Mouse (Mus musculus): ENCODE measurements around the gene Cnst.

Cnst gene

DNA sequence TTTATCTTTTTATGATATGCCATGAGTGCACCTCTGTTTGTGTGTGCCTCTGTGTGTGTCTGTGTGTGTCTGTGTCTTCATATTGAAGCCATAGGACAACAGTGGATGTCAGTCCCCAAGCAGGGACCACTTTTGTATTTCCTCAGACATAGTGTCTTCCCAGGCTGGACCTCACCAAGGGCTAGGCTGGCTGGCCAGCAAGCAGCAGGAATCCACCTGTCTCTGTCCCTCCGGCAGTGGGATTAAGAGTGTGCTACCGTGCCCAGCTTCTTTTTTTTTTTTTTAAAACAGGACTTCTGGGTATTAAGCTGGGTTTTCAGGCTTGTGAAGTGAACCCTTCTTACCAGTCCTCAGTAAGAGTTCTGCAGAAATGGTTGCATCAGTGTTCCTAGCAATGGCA is 46.0 kb downstream of the Cnst start:
- no peak for DNase-seq (ENCODE audit: low spot score)

GRCm38 (mm10) chr1:179592972-179593371 is 46.8 kb downstream of the Cnst start:
- DNase-seq (ENCODE audit: low spot score) = no peak

DNA sequence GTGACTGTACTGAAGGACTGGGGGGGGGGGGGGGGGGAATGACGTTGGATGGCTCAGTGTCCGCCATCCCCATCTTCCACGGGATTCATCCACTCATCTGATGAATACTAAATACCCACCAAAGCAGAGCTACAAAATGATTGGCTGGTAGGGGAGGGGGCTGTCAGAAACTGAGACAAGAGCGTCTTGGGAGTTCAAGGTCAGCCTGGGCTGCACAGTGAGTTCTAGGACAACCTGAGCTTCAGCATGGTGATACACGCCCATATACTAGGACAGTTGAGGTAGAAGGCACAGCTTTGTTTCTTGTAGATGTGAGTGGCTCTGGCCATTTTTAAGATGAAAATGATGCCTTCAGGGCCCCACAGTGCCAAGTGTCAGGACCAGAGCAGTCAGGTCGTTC is 52.2 kb downstream of the Cnst start:
- no peak for DNase-seq (ENCODE audit: low spot score)

GRCm38 (mm10) chr1:179604526-179604925 is 58.4 kb downstream of the Cnst start:
- DNase-seq (ENCODE audit: low spot score) = no peak

DNA sequence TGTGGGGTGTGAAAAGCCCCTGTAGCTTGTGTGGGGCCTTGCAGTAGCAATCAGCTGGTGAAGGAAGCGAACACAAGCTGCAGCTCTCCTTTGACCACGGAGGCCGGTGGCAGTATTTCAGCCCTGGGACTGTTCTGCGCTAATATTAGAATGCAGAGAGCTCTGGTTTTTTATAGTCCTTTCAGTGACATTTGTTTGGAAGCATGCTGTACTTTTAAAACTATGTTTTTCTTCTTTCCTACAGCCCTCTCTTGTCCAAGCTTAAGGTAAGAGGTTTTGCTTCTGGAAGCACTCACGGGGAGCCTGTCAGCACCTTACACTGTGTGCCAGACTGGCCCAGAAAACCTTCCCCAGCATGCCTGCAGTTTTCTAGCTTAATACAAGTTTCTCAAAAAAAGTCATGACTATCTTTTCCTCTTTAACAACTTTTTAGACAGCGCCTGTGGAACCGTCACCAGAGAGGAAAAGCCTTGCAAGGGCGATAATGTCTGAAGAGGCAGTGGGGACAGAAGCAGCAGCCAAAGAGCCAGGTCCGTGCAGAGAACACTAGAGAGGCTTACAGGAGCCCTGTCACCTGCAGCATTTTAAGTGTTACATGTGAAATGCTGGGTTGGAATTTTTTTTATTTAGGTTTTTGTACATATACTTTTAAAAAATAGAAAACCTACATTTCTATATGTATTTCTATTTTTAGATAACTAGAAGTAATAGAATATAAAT is 60.0 kb downstream of the Cnst start:
- DNase-seq (ENCODE audit: low spot score) = no peak

GRCm38 (mm10) chr1:179608521-179608920 is 62.4 kb downstream of the Cnst start:
- no peak for DNase-seq (ENCODE audit: low spot score)

DNA sequence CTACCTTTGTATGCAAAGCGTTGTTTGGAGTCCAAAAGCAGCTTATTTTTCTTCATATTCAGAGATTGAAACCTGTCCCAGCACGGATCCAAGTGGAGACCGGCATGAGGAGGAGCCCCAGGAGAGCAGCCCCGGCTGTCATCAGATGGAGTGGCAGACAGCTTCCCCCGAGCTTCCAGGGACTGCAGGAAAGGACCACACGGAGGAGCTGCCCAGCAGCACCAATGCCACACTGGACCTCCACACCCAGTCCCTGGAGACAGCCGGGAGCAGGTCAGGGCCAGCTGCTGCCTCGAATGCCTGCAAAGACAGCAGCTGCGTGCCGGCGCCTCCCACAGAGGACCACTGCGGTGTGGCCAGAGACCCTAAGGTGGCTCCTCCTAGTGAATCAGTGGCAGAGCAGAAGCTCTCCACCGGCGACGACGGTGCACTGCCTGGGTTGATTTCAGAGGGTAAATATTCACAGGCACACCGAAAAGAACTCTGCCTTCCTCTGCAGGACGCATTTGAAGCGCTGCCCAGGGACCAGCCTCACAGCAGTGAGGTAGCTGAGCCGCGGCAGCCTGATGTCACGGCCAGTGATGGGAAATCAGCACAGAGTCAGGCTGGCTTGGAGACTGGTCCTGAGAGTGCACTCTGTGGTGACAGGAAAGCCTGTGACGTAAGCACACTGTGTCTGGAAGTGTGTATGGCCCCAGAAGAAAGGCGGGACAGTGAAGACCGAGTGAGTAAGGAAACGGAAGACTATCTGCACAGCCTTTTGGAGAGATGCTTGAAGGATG is 63.7 kb downstream of the Cnst start:
- no peak for DNase-seq (ENCODE audit: low spot score)

GRCm38 (mm10) chr1:179611182-179611581 is 65.0 kb downstream of the Cnst start:
- no peak for DNase-seq (ENCODE audit: low spot score)

- no peak for DNase-seq (ENCODE audit: low spot score)
These were observed 66.2 kb downstream of the Cnst start for GRCm38 (mm10) chr1:179612418-179612817.

DNA sequence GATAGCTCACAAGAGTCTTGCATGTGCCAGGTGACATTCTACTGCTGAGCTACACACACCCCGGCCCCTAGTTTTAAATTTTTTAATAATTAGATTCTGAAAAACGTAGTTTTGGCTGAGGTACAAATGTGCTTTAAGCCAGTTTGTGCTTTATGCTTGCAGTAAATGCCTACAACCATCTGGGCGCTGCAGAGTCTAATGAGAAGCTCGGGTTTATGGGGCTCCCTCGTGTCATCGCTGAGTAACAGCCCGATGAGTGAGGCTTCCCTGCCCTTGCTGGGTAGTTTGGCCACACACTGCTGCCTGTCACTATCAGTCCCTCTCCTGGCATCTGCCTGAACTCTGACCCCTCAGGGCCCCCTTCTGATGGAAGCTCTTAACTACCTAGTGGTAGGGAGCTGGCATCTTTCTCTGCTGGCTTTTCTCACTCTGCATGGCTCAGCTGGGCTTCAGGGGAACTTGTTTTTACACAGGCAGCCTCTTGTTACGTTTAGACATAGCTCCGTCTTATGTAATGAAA is 66.9 kb downstream of the Cnst start:
- DNase-seq (ENCODE audit: low spot score) = no peak

DNA sequence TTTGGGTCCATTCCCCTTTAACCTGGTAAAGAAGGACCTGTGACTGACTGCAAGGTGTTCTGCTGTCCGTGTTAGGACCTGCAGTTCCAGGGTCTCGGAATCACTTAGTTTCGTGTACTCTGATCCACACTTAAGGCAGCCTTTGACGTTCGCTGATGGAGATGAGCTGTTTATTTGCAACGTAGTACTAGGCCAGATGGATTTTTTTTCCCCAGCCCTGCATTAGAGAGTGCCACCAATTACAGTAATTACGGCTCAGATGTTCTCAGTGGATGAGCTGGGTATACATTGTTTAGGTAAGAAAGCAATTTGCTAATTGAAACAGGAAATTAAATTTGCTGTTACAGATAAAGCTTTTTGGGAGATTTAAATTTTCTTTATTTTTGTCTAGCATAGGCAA is 71.3 kb downstream of the Cnst start:
- no peak for DNase-seq (ENCODE audit: low spot score)

DNA sequence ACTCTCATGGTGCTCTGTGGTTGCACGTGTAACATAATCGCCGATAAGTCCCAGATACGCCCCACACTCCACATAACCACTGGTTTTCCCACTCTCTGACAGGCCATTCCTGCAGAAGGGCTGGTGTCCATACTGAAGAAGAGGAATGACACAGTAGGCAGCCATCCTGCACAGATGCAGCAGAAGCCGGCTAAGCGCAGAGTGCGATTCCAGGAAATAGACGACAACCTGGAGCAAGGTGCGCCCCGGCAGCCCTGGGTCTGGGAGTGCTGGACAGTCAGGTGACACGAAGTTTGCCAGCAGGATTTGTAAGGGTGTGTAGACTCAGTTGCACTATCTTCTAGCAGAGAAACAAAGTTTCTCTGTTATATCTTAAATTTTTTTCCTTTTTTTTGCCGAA is 76.5 kb downstream of the Cnst start:
- DNase-seq (ENCODE audit: low spot score) = no peak

GRCm38 (mm10) chr1:179623657-179624056 is 77.5 kb downstream of the Cnst start:
- DNase-seq (ENCODE audit: low spot score) = no peak

DNA sequence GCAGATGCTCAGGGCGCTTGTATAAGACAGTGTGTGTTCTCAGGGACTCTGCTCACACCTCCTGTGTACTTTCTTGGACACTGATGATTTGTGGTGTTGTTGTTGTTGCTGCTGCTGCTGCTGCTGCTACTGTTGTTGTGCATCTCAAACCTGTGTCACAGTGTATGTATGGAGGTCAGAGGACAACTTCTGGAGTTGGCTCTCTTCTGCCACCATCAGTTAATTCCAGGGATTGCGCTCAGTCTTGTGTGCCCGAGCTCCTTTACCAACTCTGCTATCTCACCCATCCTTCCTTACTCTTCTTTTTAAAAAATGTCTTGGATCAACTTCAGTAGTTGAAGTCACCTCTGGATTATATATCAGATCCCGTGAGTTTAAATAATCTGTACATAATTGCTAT is 78.2 kb downstream of the Cnst start:
- DNase-seq (ENCODE audit: low spot score) = no peak

DNA sequence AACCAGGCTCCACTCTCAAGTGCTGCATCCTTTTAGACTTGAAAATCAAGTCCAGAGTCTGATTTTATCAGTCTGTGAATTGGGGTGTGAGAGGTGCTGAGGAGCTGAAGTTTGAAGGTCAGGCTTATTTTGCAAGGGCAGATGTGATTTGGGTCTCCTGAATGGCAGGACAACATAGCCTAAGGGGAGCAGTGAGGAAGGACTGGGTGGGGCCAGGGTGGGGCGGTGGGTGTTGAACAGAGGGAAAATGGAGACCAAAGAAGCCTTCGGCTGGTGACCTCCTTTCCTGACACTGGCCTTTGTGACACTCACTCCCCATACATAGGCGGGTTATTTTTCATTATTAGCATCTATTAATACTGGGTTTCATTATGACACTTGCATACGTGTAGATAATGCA is 81.7 kb downstream of the Cnst start:
- no peak for DNase-seq (ENCODE audit: low spot score)

DNA sequence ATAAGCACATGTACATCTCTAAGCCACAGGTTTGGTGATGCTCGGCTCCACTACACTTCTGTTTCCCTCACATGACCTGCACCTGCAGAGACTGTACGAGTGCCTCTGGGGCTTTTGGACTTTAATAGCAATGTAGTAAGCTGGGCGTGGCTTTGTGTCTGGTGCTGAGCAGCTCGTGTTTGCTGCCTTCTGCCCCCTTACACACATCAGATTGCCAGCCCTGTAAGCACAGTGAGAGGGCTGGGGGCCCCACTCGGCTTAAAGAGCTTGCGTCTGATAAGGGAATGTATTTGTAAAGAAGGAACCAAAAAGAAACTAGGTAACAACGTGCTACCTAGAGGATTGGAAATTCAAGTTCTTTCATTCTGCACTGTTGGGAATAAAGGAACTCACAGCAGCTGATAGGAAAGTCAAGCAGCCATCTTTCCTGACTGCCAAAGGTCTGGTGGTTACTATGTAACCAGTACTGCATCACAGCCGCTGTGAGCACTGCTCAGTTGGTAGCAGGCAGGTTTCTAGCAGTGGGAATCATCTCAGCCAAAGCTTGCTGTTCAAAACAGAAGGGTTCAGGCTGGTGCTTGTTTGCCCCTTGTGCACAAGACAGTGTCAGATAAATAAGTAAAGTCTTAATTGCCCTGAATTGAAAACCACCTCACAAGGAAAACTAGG is 82.4 kb downstream of the Cnst start:
- no peak for DNase-seq (ENCODE audit: low spot score)

GRCm38 (mm10) chr1:179629276-179629675 is 83.1 kb downstream of the Cnst start:
- DNase-seq (ENCODE audit: low spot score) = no peak

DNA sequence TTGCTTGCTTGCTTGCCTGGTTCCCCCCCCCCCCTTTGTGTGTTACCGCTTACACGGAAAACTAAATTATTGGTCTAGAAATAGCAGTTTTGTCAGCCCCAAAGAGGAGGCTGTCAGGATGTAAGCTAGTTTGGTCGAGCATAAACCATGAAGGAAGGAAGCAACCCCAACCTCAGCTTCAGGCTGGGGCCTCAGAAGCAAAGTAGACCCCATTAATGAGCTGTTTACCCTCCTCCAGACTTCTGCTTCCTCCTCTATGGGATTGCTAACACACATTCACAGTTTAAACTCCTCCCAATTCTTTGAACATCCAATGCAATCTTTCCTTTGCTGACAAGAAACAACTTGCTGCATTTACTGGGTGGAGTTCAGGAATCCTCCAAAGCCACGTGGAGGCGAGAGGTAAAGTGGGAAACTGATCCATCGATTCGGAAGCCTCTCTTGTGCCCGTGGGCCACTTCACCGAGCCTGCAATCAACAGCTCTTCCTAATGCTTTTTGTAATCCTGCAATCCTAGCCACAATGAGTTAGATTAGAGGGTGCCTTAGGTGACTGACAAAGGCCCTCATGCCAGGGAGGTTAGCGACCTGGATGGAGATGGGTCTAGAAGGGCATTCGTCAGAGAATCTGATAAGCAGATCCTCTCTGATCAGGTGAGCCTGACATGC is 86.7 kb downstream of the Cnst start:
- no peak for DNase-seq (ENCODE audit: low spot score)

DNA sequence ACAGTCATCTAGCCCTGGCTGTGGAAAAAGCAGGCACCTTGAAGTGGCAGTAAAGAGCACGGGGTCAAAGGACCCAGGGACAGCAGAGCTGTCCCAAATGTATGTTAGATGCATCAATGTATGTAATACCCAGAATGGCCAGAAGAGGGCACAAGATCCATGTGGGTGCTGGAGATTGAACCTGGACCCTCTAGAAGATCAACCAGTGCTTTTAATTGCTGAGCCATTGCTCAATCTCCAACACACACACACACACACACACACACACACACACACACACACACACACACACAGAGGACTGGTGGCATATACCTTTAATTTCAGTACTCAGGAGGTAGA is 87.2 kb downstream of the Cnst start:
- DNase-seq (ENCODE audit: low spot score) = no peak

DNA sequence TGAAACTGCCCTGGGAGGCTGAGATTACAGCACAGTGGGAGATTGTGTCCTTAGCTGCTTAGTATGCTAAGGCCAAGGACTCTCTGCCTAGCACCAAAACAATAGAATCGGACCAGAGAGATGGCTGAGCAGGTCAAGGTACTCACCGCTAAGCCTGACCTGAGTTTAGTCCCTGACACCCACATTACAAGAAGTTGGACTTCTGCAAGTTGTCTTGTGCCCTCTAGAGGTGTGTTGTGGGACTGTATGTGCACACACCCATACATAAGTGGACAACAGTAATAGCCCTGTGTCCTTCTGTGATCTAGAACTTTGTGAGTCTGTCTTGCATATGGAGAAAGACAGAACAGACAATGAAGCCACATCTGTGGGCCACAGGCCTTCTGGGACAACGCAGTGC is 88.0 kb downstream of the Cnst start:
- DNase-seq (ENCODE audit: low spot score) = no peak

DNA sequence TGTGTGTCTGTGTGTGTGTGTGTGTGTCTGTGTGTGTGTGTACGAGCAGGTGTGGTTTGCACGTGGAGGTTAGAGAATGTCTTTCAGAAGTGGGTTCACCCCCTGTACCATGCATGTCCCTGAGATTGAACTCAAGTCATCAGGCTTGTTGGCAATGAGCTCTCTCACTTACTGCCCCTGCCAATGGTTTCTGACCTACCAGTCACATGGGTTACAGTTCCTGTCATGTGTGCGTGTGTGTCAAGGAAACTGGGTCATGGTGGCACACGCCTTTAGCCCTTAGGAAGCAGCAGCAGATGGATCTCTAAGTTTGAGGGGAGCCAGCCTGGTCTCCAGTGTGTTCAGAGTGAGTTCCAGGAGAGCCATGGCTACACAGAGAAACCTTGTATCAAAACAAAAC is 96.6 kb downstream of the Cnst start:
- no peak for DNase-seq (ENCODE audit: low spot score)

GRCm38 (mm10) chr1:179644151-179644550 is 98.0 kb downstream of the Cnst start:
- DNase-seq (ENCODE audit: low spot score) = no peak
